Mouse (Mus musculus): Measurements from ENCODE around the gene Nol9.
A peak's percentile ranks its signal among the peaks of the same experiment; 100 is the strongest.

- TF ChIP-seq CTCF (IDR thresholded peaks at IDR 0.05; ENCODE audit: extremely low read depth, insufficient read length, insufficient replicate concordance, low read depth, low read length) (no peak), POLR2A (IDR thresholded peaks at IDR 0.05; ENCODE audit: low read depth, low read length) (peak; percentile 81)
These were observed 11.6 kb upstream of the Nol9 start, which contains the start of gene Zbtb48 for GRCm38 (mm10) chr4:152027524-152027923.

Data from small intestine, adult 2 months (tissue).